Mouse (Mus musculus): ENCODE data around the gene Galnt17. TPM values are rescaled to one million over a fixed set of nuclear protein-coding genes. Genes with fewer than 3 reads are reported as not detected.
A peak's percentile ranks its signal among the peaks of the same experiment; 100 is the strongest.

Gene Galnt17
- polyA plus RNA-seq, 1 experiment from 2014 or later, result not detected

- H3K27ac ChIP-seq (ENCODE audit: low read depth), result no peak overlapping the region
- 15% methylated on average over 7 of the region's 7 CpGs for WGBS (ENCODE audit: insufficient replicate concordance)
- DNase-seq, result no peak
These were observed 370.0 kb downstream of the Galnt17 start for GRCm38 (mm10) chr5:130938274-130938741.

GRCm38 (mm10) chr5:130930999-130931398 lies 377.3 kb downstream of the Galnt17 start:
- H3K9ac ChIP-seq (replicated peaks), result no peak overlapping the region
- no peak overlapping the region for H3K27ac ChIP-seq (ENCODE audit: low read depth)
- ATAC-seq, result no peak
- no peaks in the 10 kb centered on the region for H3K27me3 ChIP-seq (ENCODE audit: insufficient read depth, low read length)
- H3K9me3 ChIP-seq (ENCODE audit: low read length), result peaks cover 6% of the 10 kb centered on the region; the same call in 1 of the 2 replicates
- no peak overlapping the region for H3K4me3 ChIP-seq (ENCODE audit: low read depth, low read length)
- 64% methylated on average over 1 of the region's 1 CpGs for WGBS (ENCODE audit: insufficient replicate concordance)
- H3K4me1 ChIP-seq (ENCODE audit: insufficient read depth), result no peaks in the 10 kb centered on the region
- DNase-seq, result no peak
- no peak for TF ChIP-seq CTCF (IDR thresholded peaks at IDR 0.05; ENCODE audit: low read depth)
- TF ChIP-seq EP300 (IDR thresholded peaks at IDR 0.05; ENCODE audit: low read depth), result no peak
- no peak overlapping the region for H3K4me2 ChIP-seq (ENCODE audit: low read depth, low read length)
- H3K36me3 ChIP-seq (replicated peaks; ENCODE audit: insufficient read depth, low read length), result no peaks in the 10 kb centered on the region

More at GRCm38 (mm10) chr5:130938274-130938741, 370.0 kb downstream of the Galnt17 start:
- no peak for ATAC-seq
- TF ChIP-seq CTCF (IDR thresholded peaks at IDR 0.05; ENCODE audit: low read depth) (no peak), EP300 (IDR thresholded peaks at IDR 0.05; ENCODE audit: low read depth) (no peak)
- no peaks in the 10 kb centered on the region for H3K4me1 ChIP-seq (ENCODE audit: insufficient read depth)
- no peak overlapping the region for H3K4me2 ChIP-seq (ENCODE audit: low read depth, low read length)
- no peak overlapping the region for H3K9ac ChIP-seq (replicated peaks)
- H3K36me3 ChIP-seq (replicated peaks; ENCODE audit: insufficient read depth, low read length), result no peaks in the 10 kb centered on the region
- no peaks in the 10 kb centered on the region for H3K27me3 ChIP-seq (ENCODE audit: insufficient read depth, low read length)
- no peak overlapping the region for H3K4me3 ChIP-seq (ENCODE audit: low read depth, low read length)
- no peaks in the 10 kb centered on the region for H3K9me3 ChIP-seq (ENCODE audit: low read length)

- Histone ChIP-seq H3K36me3 (replicated peaks; ENCODE audit: insufficient read depth, low read length) (no peaks in the 10 kb centered on the region), H3K27me3 (ENCODE audit: insufficient read depth, low read length) (no peaks in the 10 kb centered on the region), H3K4me3 (ENCODE audit: low read depth, low read length) (no peak overlapping the region), H3K4me1 (ENCODE audit: insufficient read depth) (no peaks in the 10 kb centered on the region), H3K9me3 (ENCODE audit: low read length) (peaks cover 6% of the 10 kb centered on the region; the same call in 1 of the 2 replicates), H3K27ac (ENCODE audit: low read depth) (no peak overlapping the region), H3K9ac (replicated peaks) (no peak overlapping the region), H3K4me2 (ENCODE audit: low read depth, low read length) (no peak overlapping the region)
- WGBS (ENCODE audit: insufficient replicate concordance), result 67% methylated on average over 8 of the region's 8 CpGs
- no peak for DNase-seq
- no peak for ATAC-seq
- TF ChIP-seq CTCF (IDR thresholded peaks at IDR 0.05; ENCODE audit: low read depth) (no peak), EP300 (IDR thresholded peaks at IDR 0.05; ENCODE audit: low read depth) (no peak)
These were observed 380.5 kb downstream of the Galnt17 start for GRCm38 (mm10) chr5:130927794-130928149.

- TF ChIP-seq EP300 (IDR thresholded peaks at IDR 0.05; ENCODE audit: low read depth) (no peak), CTCF (IDR thresholded peaks at IDR 0.05; ENCODE audit: low read depth) (0 out of 2 replicates have a peak, but pooled peaks have one; percentile 8)
- Histone ChIP-seq H3K4me1 (ENCODE audit: insufficient read depth) (no peaks in the 10 kb centered on the region), H3K27ac (ENCODE audit: low read depth) (no peak overlapping the region), H3K9ac (replicated peaks) (no peak overlapping the region), H3K4me2 (ENCODE audit: low read depth, low read length) (no peak overlapping the region), H3K9me3 (ENCODE audit: low read length) (peaks cover 6% of the 10 kb centered on the region; the same call in 1 of the 2 replicates), H3K36me3 (replicated peaks; ENCODE audit: insufficient read depth, low read length) (no peaks in the 10 kb centered on the region), H3K27me3 (ENCODE audit: insufficient read depth, low read length) (no peaks in the 10 kb centered on the region), H3K4me3 (ENCODE audit: low read depth, low read length) (no peak overlapping the region)
- ATAC-seq, result no peak
- WGBS (ENCODE audit: insufficient replicate concordance), result 72% methylated on average over 3 of the region's 3 CpGs
- no peak for DNase-seq
These were observed 381.0 kb downstream of the Galnt17 start for GRCm38 (mm10) chr5:130927138-130927793.

- DNase-seq (no peak), ATAC-seq (no peak)
- H3K36me3 ChIP-seq (replicated peaks; ENCODE audit: insufficient read depth, low read length), result no peaks in the 10 kb centered on the region
- 83% methylated on average over 7 of the region's 7 CpGs for WGBS (ENCODE audit: insufficient replicate concordance)
- H3K4me3 ChIP-seq (ENCODE audit: low read depth, low read length), result no peak overlapping the region
- H3K9ac ChIP-seq (replicated peaks), result no peak overlapping the region
- H3K9me3 ChIP-seq (ENCODE audit: low read length), result peaks cover 6% of the 10 kb centered on the region; the same call in 1 of the 2 replicates
- no peak overlapping the region for H3K4me2 ChIP-seq (ENCODE audit: low read depth, low read length)
- no peak overlapping the region for H3K27ac ChIP-seq (ENCODE audit: low read depth)
- TF ChIP-seq EP300 (IDR thresholded peaks at IDR 0.05; ENCODE audit: low read depth), result no peak
- no peak for TF ChIP-seq CTCF (IDR thresholded peaks at IDR 0.05; ENCODE audit: low read depth)
- H3K27me3 ChIP-seq (ENCODE audit: insufficient read depth, low read length), result no peaks in the 10 kb centered on the region
- H3K4me1 ChIP-seq (ENCODE audit: insufficient read depth), result no peaks in the 10 kb centered on the region
These were observed 382.6 kb downstream of the Galnt17 start for GRCm38 (mm10) chr5:130925681-130926080.

GRCm38 (mm10) chr5:130924245-130924827 lies 384.0 kb downstream of the Galnt17 start:
- TF ChIP-seq CTCF (IDR thresholded peaks at IDR 0.05; ENCODE audit: low read depth) (no peak), EP300 (IDR thresholded peaks at IDR 0.05; ENCODE audit: low read depth) (no peak)
- ATAC-seq (no peak), DNase-seq (no peak)
- H3K4me2 ChIP-seq (ENCODE audit: low read depth, low read length), result no peak overlapping the region
- H3K4me3 ChIP-seq (ENCODE audit: low read depth, low read length), result no peak overlapping the region
- H3K27me3 ChIP-seq (ENCODE audit: insufficient read depth, low read length), result no peaks in the 10 kb centered on the region
- no peak overlapping the region for H3K9ac ChIP-seq (replicated peaks)
- H3K36me3 ChIP-seq (replicated peaks; ENCODE audit: insufficient read depth, low read length), result no peaks in the 10 kb centered on the region
- 25% methylated on average over 2 of the region's 2 CpGs for WGBS (ENCODE audit: insufficient replicate concordance)
- H3K27ac ChIP-seq (ENCODE audit: low read depth), result no peak overlapping the region
- peaks cover 6% of the 10 kb centered on the region; the same call in 1 of the 2 replicates for H3K9me3 ChIP-seq (ENCODE audit: low read length)
- no peaks in the 10 kb centered on the region for H3K4me1 ChIP-seq (ENCODE audit: insufficient read depth)

Data from liver, postnatal 0 days (tissue).